Mouse (Mus musculus) thymus, adult 2 months (tissue): ENCODE results near the gene Topaz1.

Experiments used
- CTCF ChIP-seq: fragments of 200-500 bp; IDR thresholded peaks from 2 replicates; pipeline ENCODE4 v1.5.1; 2012; ENCODE audit warnings: mild to moderate bottlenecking, control low read depth, low read length, moderate library complexity, borderline replicate concordance; ENCODE audit not compliant: control insufficient read depth, poor library complexity, insufficient read depth; ENCODE audit errors: extremely low read depth
- POLR2A ChIP-seq: fragments of 200-500 bp; IDR thresholded peaks from 2 replicates; pipeline ENCODE4 v1.6.1; 2012; ENCODE audit warnings: mild to moderate bottlenecking, low read length, control low read depth, moderate library complexity; ENCODE audit not compliant: control insufficient read depth, poor library complexity, insufficient read depth; ENCODE audit errors: extremely low read depth

GRCm38 (mm10) chr9:122826743-122827142, 79.6 kb downstream of the Topaz1 start:
- TF ChIP-seq CTCF (no peak), POLR2A (no peak)
